Mouse (Mus musculus) testis, adult 2 months (tissue): ENCODE measurements at regions not wholly inside any gene's neighbourhood (a gene's known extent, or its start where the extent isn't known, plus 50 kb on each side); places are given as distances from the start of the nearest gene placed in this dataset.

ENCODE experiments used
- CTCF ChIP-seq: fragments of 200-500 bp; IDR thresholded peaks from 2 replicates; pipeline ENCODE4 v1.5.1; 2012; ENCODE audit warnings: low read depth, mild to moderate bottlenecking, inconsistent platforms, low read length, moderate library complexity; ENCODE audit not compliant: control insufficient read depth, insufficient read depth, insufficient replicate concordance
- POLR2A ChIP-seq: fragments of 200-500 bp; IDR thresholded peaks from 2 replicates; pipeline ENCODE4 v1.6.1; 2012; ENCODE audit warnings: low read depth, mild to moderate bottlenecking, inconsistent platforms, low read length, moderate library complexity; ENCODE audit not compliant: control insufficient read depth

DNA sequence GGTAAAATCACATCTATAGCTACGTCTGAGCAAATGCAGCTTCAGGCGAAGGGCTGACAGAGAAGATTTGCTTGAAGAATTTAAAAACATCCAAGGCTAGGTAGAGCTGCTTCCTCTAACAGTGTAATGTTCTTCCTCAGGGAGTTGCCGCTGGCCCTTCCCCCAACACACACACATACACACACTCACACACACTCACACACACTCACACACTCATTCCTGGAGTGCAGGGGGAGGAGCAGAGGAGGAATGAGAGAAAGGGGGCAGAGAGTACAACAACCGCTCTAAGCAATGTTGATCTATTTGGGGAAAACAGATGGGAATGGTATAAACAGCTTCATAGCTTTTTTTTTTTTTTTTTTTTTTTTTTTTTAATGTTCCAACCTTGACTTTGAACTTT is 232.6 kb downstream of the Rnf152 start:
- no peak for TF ChIP-seq CTCF
- no peak for TF ChIP-seq POLR2A
